27 mouse cellular contexts compared by ENCODE assay signal in genomic region chr3:27921268-27922020, GRCm38 (mm10). TPM values are rescaled to one million over a fixed set of nuclear protein-coding genes. Genes with fewer than 3 reads are reported as not detected.
DNase-seq lines count a peak whose midpoint lies in the region; ATAC-seq lines count a peak whose summit lies in the region.
"Had no signal": no experiment of that assay in that cellular context is flagged by ENCODE, and none has a peak within 500 bp of the region (broad histone marks: within the 10 kb centered on the region; RNA-seq: fewer than 3 reads in every experiment).

No protein-coding gene starts in this region.

- no peaks in the 10 kb centered on the region for H3K9me3 ChIP-seq in liver, embryonic 12.5 days (replicated peaks)
- no peaks in the 10 kb centered on the region for H3K9me3 ChIP-seq in liver, embryonic 13.5 days (replicated peaks)
- H3K9me3 ChIP-seq in midbrain, embryonic 14.5 days (ENCODE audit: control insufficient read depth, low read length), result no peaks in the 10 kb centered on the region
- H3K9me3 ChIP-seq: forebrain, embryonic 15.5 days; midbrain, embryonic 12.5 days had no signal

- no peaks in the 10 kb centered on the region for H3K27me3 ChIP-seq in liver, embryonic 12.5 days (replicated peaks)
- no peaks in the 10 kb centered on the region for H3K27me3 ChIP-seq in liver, embryonic 13.5 days
- no peaks in the 10 kb centered on the region for H3K27me3 ChIP-seq in midbrain, embryonic 14.5 days (ENCODE audit: control insufficient read depth, insufficient read depth, low read length)
- H3K27me3 ChIP-seq: forebrain, embryonic 15.5 days; heart, embryonic 12.5 days; midbrain, embryonic 12.5 days had no signal

- ATAC-seq in liver, embryonic 12.5 days, result no peak
- no peak for ATAC-seq in liver, embryonic 13.5 days (ENCODE audit: low read depth)
- ATAC-seq in midbrain, embryonic 14.5 days (ENCODE audit: low FRiP score, low TSS enrichment), result no peak
- ATAC-seq: forebrain, embryonic 15.5 days; hindbrain, postnatal 0 days; intestine, embryonic 16.5 days had no signal

- 77% methylated on average over 11 of the region's 11 CpGs for WGBS in liver, embryonic 12.5 days (ENCODE audit: insufficient replicate concordance)
- WGBS in liver, embryonic 13.5 days (ENCODE audit: insufficient replicate concordance), result 73% methylated on average over 11 of the region's 11 CpGs
- WGBS in midbrain, embryonic 14.5 days, result 92% methylated on average over 11 of the region's 11 CpGs

- H3K9ac ChIP-seq in liver, embryonic 12.5 days, result no peak overlapping the region
- H3K9ac ChIP-seq in liver, embryonic 13.5 days, result no peak overlapping the region
- no peak overlapping the region for H3K9ac ChIP-seq in midbrain, embryonic 14.5 days (replicated peaks; ENCODE audit: low read length)
- H3K9ac ChIP-seq: forebrain, embryonic 15.5 days; heart, embryonic 12.5 days; liver, embryonic 14.5 days; midbrain, embryonic 12.5 days had no signal

- no peaks in the 10 kb centered on the region for H3K36me3 ChIP-seq in liver, embryonic 12.5 days
- no peaks in the 10 kb centered on the region for H3K36me3 ChIP-seq in liver, embryonic 13.5 days
- no peaks in the 10 kb centered on the region for H3K36me3 ChIP-seq in midbrain, embryonic 14.5 days (ENCODE audit: control insufficient read depth, insufficient read depth, low read length)
- H3K36me3 ChIP-seq: embryonic facial prominence, embryonic 10.5 days; forebrain, embryonic 15.5 days; hindbrain, embryonic 10.5 days; limb, embryonic 10.5 days; midbrain, embryonic 12.5 days had no signal

- no peak overlapping the region for H3K4me3 ChIP-seq in liver, embryonic 12.5 days
- H3K4me3 ChIP-seq in liver, embryonic 13.5 days (replicated peaks), result no peak overlapping the region
- H3K4me3 ChIP-seq in midbrain, embryonic 14.5 days (replicated peaks; ENCODE audit: low read depth, low read length), result no peak overlapping the region
- H3K4me3 ChIP-seq: embryonic facial prominence, embryonic 10.5 days; forebrain, embryonic 15.5 days; heart, embryonic 12.5 days; hindbrain, embryonic 10.5 days; layer of hippocampus, adult 2 months; limb, embryonic 10.5 days; midbrain, embryonic 12.5 days had no signal

- DNase-seq in liver, result peak; percentile 13
- DNase-seq in kidney, adult 9 months, result peak; percentile 86
- DNase-seq in liver, embryonic 13.5 days, result no peak
- DNase-seq in lung, postnatal 4 days, result no peak
- DNase-seq in midbrain, embryonic 14.5 days, result no peak
- DNase-seq in cerebellum, postnatal 25 days, result no peak
- DNase-seq: adrenal gland, postnatal 36 days; cerebellum, adult 9-10 months; gastrocnemius, postnatal 10 days; heart, postnatal 10 days; lung, postnatal 10 days; thymus, adult 2 months had no signal

- no peak overlapping the region for H3K27ac ChIP-seq in liver, embryonic 12.5 days
- peak overlapping the region; percentile 29; the same call in 1 of the 2 replicates for H3K27ac ChIP-seq in liver, embryonic 13.5 days
- no peak overlapping the region for H3K27ac ChIP-seq in midbrain, embryonic 14.5 days (replicated peaks; ENCODE audit: low read depth, low read length)
- H3K27ac ChIP-seq: embryonic facial prominence, embryonic 10.5 days; forebrain, embryonic 15.5 days; hindbrain, embryonic 10.5 days; hindbrain, postnatal 0 days; layer of hippocampus, adult 2 months; limb, embryonic 10.5 days; liver, embryonic 14.5 days; midbrain, embryonic 12.5 days had no signal

- no peak overlapping the region for H3K4me2 ChIP-seq in liver, embryonic 12.5 days
- H3K4me2 ChIP-seq in liver, embryonic 13.5 days, result no peak overlapping the region
- H3K4me2 ChIP-seq in midbrain, embryonic 14.5 days (ENCODE audit: low read length), result no peak overlapping the region
- H3K4me2 ChIP-seq: forebrain, embryonic 15.5 days; heart, embryonic 12.5 days; midbrain, embryonic 12.5 days had no signal

- peaks cover 12% of the 10 kb centered on the region; the same call in 1 of the 2 replicates for H3K4me1 ChIP-seq in liver, embryonic 12.5 days
- peaks cover 15% of the 10 kb centered on the region for H3K4me1 ChIP-seq in liver, embryonic 13.5 days (replicated peaks)
- no peaks in the 10 kb centered on the region for H3K4me1 ChIP-seq in midbrain, embryonic 14.5 days (ENCODE audit: control insufficient read depth, insufficient read depth, low read length)
- H3K4me1 ChIP-seq: embryonic facial prominence, embryonic 10.5 days; forebrain, embryonic 15.5 days; heart, embryonic 12.5 days; hindbrain, embryonic 10.5 days; limb, embryonic 10.5 days; midbrain, embryonic 12.5 days had no signal

RNA-seq across cellular contexts. Expression of gene Pld1, which starts 17.1 kb away (rescaled TPM):
- polyA plus RNA-seq in liver, embryonic 12.5 days (2016; fragmentation: Nextera tagmentation; extraction: Ambion mirVana), result 2.6 and 2.8 TPM in 2 replicates
- 2.6 and 3.3 TPM in 2 replicates for polyA plus RNA-seq in liver, embryonic 13.5 days (2015; fragmentation: Nextera tagmentation; extraction: Ambion mirVana)
- polyA plus RNA-seq in midbrain, embryonic 14.5 days (2014; fragmentation: Nextera tagmentation; extraction: Ambion mirVana), result 2.3 and 5.4 TPM in 2 replicates

RNA-seq across cellular contexts. Expression of gene Tmem212, which starts 25.3 kb away (rescaled TPM):
- polyA plus RNA-seq in liver, embryonic 12.5 days (2016; fragmentation: Nextera tagmentation; extraction: Ambion mirVana), result not detected in 2 replicates
- not detected in 2 replicates for polyA plus RNA-seq in liver, embryonic 13.5 days (2015; fragmentation: Nextera tagmentation; extraction: Ambion mirVana)
- polyA plus RNA-seq in midbrain, embryonic 14.5 days (2014; fragmentation: Nextera tagmentation; extraction: Ambion mirVana), result not detected in 2 replicates
- polyA plus RNA-seq: C2C12; embryonic facial prominence, embryonic 10.5 days; forebrain, embryonic 15.5 days; heart, embryonic 12.5 days; hindbrain, embryonic 10.5 days; intestine, embryonic 16.5 days; limb, embryonic 10.5 days; liver, embryonic 14.5 days; midbrain, embryonic 12.5 days; small intestine, adult 2 months; stomach, embryonic 16.5 days; urinary bladder, adult 2 months had no signal

Comparison
In these comparisons a context has a peak if more than half of its experiments do, and no peak if none do; other contexts are left out.
1. DNase-seq: peak in liver (single experiment) and kidney, adult 9 months (single experiment); none in liver, embryonic 13.5 days (single experiment), lung, postnatal 4 days (0 of 2), midbrain, embryonic 14.5 days (single experiment) and cerebellum, postnatal 25 days (0 of 2).